9 mouse cellular contexts compared by ENCODE assay signal in the genomic region with DNA sequence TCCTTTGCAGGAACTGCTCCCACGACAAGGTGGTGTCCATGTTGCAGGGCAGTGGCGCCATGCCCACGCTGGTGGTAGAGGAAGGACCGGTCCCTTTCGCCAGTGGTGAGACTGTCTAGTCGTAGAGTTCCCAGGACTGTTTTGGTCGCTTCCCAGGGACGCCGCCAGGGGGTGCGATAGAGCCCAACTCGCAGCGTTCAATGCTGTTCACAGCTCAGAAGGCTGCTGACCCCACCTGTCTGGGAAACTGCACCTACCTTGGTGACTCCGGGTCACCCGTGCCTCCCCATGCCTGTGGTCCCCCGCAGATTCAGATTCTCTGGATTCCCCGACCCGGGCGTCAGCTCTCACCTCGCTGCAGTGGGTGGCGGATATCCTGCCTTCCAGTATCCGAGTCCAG. TPM values are rescaled to one million over a fixed set of nuclear protein-coding genes. Genes with fewer than 3 reads are reported as not detected.
DNase-seq lines count a peak whose midpoint lies in the region; ATAC-seq and TF ChIP-seq lines count a peak whose summit lies in the region.
"Had no signal": no experiment of that assay in that cellular context is flagged by ENCODE, and none has a peak within 500 bp of the region (broad histone marks: within the 10 kb centered on the region; RNA-seq: fewer than 3 reads in every experiment).

No protein-coding gene starts in this region.

- no peak for TF ChIP-seq POLR2A in ES-Bruce4 (IDR thresholded peaks at IDR 0.05; ENCODE audit: insufficient read depth, low read length)
- TF ChIP-seq POLR2A in bone marrow macrophage, adult 2 months (IDR thresholded peaks at IDR 0.05; ENCODE audit: borderline replicate concordance, low read depth, low read length), result no peak

- H3K4me3 ChIP-seq in ES-Bruce4 (ENCODE audit: low read depth, low read length), result peak overlapping the region; percentile 18
- H3K4me3 ChIP-seq in bone marrow macrophage, adult 2 months (ENCODE audit: insufficient read depth, low read length), result no peak overlapping the region
- H3K4me3 ChIP-seq in lung, embryonic 16.5 days (ENCODE audit: low read length), result peak overlapping the region; percentile 21

- H3K27me3 ChIP-seq in ES-Bruce4 (ENCODE audit: control insufficient read depth, insufficient read depth, low read length, poor library complexity, severe bottlenecking), result no peaks in the 10 kb centered on the region
- peaks cover 49% of the 10 kb centered on the region for H3K27me3 ChIP-seq in lung, embryonic 16.5 days (ENCODE audit: control insufficient read depth, insufficient read depth, low read depth, low read length)

- peak overlapping the region; percentile 17; the same call in 1 of the 2 replicates for H3K9ac ChIP-seq in ES-Bruce4 (ENCODE audit: low read depth, poor library complexity, severe bottlenecking)
- H3K9ac ChIP-seq in lung, embryonic 16.5 days (ENCODE audit: low read length), result no peak overlapping the region

- H3K4me2 ChIP-seq in lung, embryonic 16.5 days (ENCODE audit: low read depth, low read length), result peak overlapping the region; percentile 47

- no peak for TF ChIP-seq EP300 in ES-Bruce4 (IDR thresholded peaks at IDR 0.05; ENCODE audit: insufficient read depth, low read depth, low read length)

- H3K36me3 ChIP-seq in ES-Bruce4 (ENCODE audit: control insufficient read depth, insufficient read depth, low read length, poor library complexity, severe bottlenecking), result no peaks in the 10 kb centered on the region
- no peaks in the 10 kb centered on the region for H3K36me3 ChIP-seq in lung, embryonic 16.5 days (ENCODE audit: control insufficient read depth, insufficient read depth, low read length)

- no peaks in the 10 kb centered on the region for H3K9me3 ChIP-seq in ES-Bruce4 (replicated peaks; ENCODE audit: control insufficient read depth, insufficient read depth, low read length, poor library complexity, severe bottlenecking)
- peaks cover 3% of the 10 kb centered on the region; the same call in 1 of the 2 replicates for H3K9me3 ChIP-seq in lung, embryonic 16.5 days (ENCODE audit: control insufficient read depth, low read length)

- peak; percentile 64; the same call in 1 of the 2 replicates for ATAC-seq in erythroid progenitor cell, adult 5-6 weeks (replicated peaks; ENCODE audit: low FRiP score, poor library complexity, severe bottlenecking)
- ATAC-seq in lung, embryonic 16.5 days (ENCODE audit: low read depth), result peak; percentile 51

- DNase-seq in heart, postnatal 10 days, result peak; percentile 67 to 83
- peak; percentile 85 to 87 for DNase-seq in kidney, postnatal 4 days
- peak; percentile 59 for DNase-seq in ovary, postnatal 14 days (ENCODE audit: low spot score)
- peak; percentile 70 for DNase-seq in urinary bladder, adult 2 months (ENCODE audit: low spot score)

- no peaks in the 10 kb centered on the region for H3K4me1 ChIP-seq in ES-Bruce4 (ENCODE audit: control insufficient read depth, insufficient read depth, low read length)
- H3K4me1 ChIP-seq in bone marrow macrophage, adult 2 months (ENCODE audit: control insufficient read depth, insufficient read depth, low read length), result no peaks in the 10 kb centered on the region
- no peaks in the 10 kb centered on the region; the same call in 1 of the 2 replicates for H3K4me1 ChIP-seq in lung, embryonic 16.5 days (replicated peaks; ENCODE audit: control insufficient read depth, insufficient read depth, low read length)

- H3K27ac ChIP-seq in ES-Bruce4 (ENCODE audit: insufficient read depth, low read length), result no peak overlapping the region
- no peak overlapping the region for H3K27ac ChIP-seq in bone marrow macrophage, adult 2 months (ENCODE audit: insufficient read depth, low read depth, low read length)
- H3K27ac ChIP-seq in lung, embryonic 16.5 days (ENCODE audit: low read length), result no peak overlapping the region

- intact Hi-C loops in heart, postnatal 10 days (cut with DNase I), result no loop called here

- WGBS in lung, embryonic 16.5 days, result 5% methylated on average over 21 of the region's 21 CpGs

- peak; percentile 83 for TF ChIP-seq CTCF in ES-Bruce4 (IDR thresholded peaks at IDR 0.05; ENCODE audit: low read depth, low read length)
- peak; percentile 79 for TF ChIP-seq CTCF in bone marrow macrophage, adult 2 months (IDR thresholded peaks at IDR 0.05; ENCODE audit: low read depth, low read length)

RNA-seq across cellular contexts. Expression of gene Grid2ip, which starts 18.1 kb away (rescaled TPM):
- 0.38 and 0.57 TPM in 2 replicates for polyA plus RNA-seq in ES-Bruce4 (2011; ENCODE audit: insufficient read depth, insufficient read length, low read depth, missing spikeins)
- polyA plus RNA-seq in bone marrow macrophage, adult 2 months (2012; ENCODE audit: insufficient read depth, insufficient read length, missing spikeins), result not detected in 2 replicates
- not detected in 2 replicates for total RNA-seq in erythroid progenitor cell, adult 5-6 weeks (2015; ENCODE audit: low replicate concordance)
- not detected in 2 replicates for total RNA-seq in erythroid progenitor cell, adult 5-6 weeks (2017; ENCODE audit: low replicate concordance)
- total RNA-seq in heart, postnatal 10 days (2021), result not detected
- 0.04 TPM in 1 of 2 replicates, not detected in the other for polyA plus RNA-seq in lung, embryonic 16.5 days (2015; fragmentation: Nextera tagmentation; extraction: Ambion mirVana)
- polyA plus RNA-seq in urinary bladder, adult 2 months (2012; rRNA removed), result 0.44 and 0.46 TPM in 2 replicates
- polyA plus RNA-seq: gonadal fat pad, adult 2 months had no signal

RNA-seq across cellular contexts. Expression of gene Kdelr2, which starts 28.4 kb away (rescaled TPM):
- polyA plus RNA-seq in ES-Bruce4 (2011; ENCODE audit: insufficient read depth, insufficient read length, low read depth, missing spikeins), result 80.1 and 80.4 TPM in 2 replicates
- 51.3 and 51.5 TPM in 2 replicates for polyA plus RNA-seq in bone marrow macrophage, adult 2 months (2012; ENCODE audit: insufficient read depth, insufficient read length, missing spikeins)
- total RNA-seq in erythroid progenitor cell, adult 5-6 weeks (2015; ENCODE audit: low replicate concordance), result 42.5 and 44.0 TPM in 2 replicates
- total RNA-seq in erythroid progenitor cell, adult 5-6 weeks (2017; ENCODE audit: low replicate concordance), result 31.8 and 44.3 TPM in 2 replicates
- 10 to 100 TPM; 84.3 to 93.6 TPM for total RNA-seq in heart, postnatal 10 days (2021)
- 320 and 341 TPM in 2 replicates for polyA plus RNA-seq in lung, embryonic 16.5 days (2015; fragmentation: Nextera tagmentation; extraction: Ambion mirVana)
- 104 and 105 TPM in 2 replicates for polyA plus RNA-seq in urinary bladder, adult 2 months (2012; rRNA removed)

RNA-seq across cellular contexts. Expression of gene Zdhhc4, which starts 46.2 kb away (rescaled TPM):
- 27.2 and 28.9 TPM in 2 replicates for polyA plus RNA-seq in ES-Bruce4 (2011; ENCODE audit: insufficient read depth, insufficient read length, low read depth, missing spikeins)
- polyA plus RNA-seq in bone marrow macrophage, adult 2 months (2012; ENCODE audit: insufficient read depth, insufficient read length, missing spikeins), result 36.2 and 45.4 TPM in 2 replicates
- 16.6 and 43.6 TPM in 2 replicates for total RNA-seq in erythroid progenitor cell, adult 5-6 weeks (2015; ENCODE audit: low replicate concordance)
- 11.6 and 29.8 TPM in 2 replicates for total RNA-seq in erythroid progenitor cell, adult 5-6 weeks (2017; ENCODE audit: low replicate concordance)
- 10 to 100 TPM; 34.6 to 39.7 TPM for total RNA-seq in heart, postnatal 10 days (2021)
- polyA plus RNA-seq in lung, embryonic 16.5 days (2015; fragmentation: Nextera tagmentation; extraction: Ambion mirVana), result 72.7 and 79.2 TPM in 2 replicates
- 55.0 and 65.8 TPM in 2 replicates for polyA plus RNA-seq in urinary bladder, adult 2 months (2012; rRNA removed)
